Mouse (Mus musculus): Measurements from ENCODE around the gene Tulp1.
A peak's percentile ranks its signal among the peaks of the same experiment; 100 is the strongest.
"Not testable (repeated sequence)": the region's sequence is repeated elsewhere in the genome, so short reads cannot be mapped to it uniquely, and the experiment has no call there.

The Tulp1 gene

GRCm38 (mm10) chr17:28365122-28365521 is at the start of gene Tulp1:
TSS of gene Tulp1 (minus strand) at chr17:28365222.
- Histone ChIP-seq H3K36me3 (ENCODE audit: control insufficient read depth, insufficient read depth, low read length, poor library complexity, severe bottlenecking) (no peaks in the 10 kb centered on the region), H3K27me3 (ENCODE audit: control insufficient read depth, insufficient read depth, low read length, poor library complexity, severe bottlenecking) (no peaks in the 10 kb centered on the region; the same call in 1 of the 2 replicates)
- DNase-seq (ENCODE audit: low read depth, low spot score), result no peak

GRCm38 (mm10) chr17:28411381-28411960 is 46.4 kb upstream of the Tulp1 start:
- no peaks in the 10 kb centered on the region for H3K27me3 ChIP-seq (ENCODE audit: control insufficient read depth, insufficient read depth, low read length, poor library complexity, severe bottlenecking)
- no peak for DNase-seq (ENCODE audit: low read depth, low spot score)
- peaks cover 4% of the 10 kb centered on the region; the same call in 1 of the 2 replicates for H3K36me3 ChIP-seq (ENCODE audit: control insufficient read depth, insufficient read depth, low read length, poor library complexity, severe bottlenecking)

DNA sequence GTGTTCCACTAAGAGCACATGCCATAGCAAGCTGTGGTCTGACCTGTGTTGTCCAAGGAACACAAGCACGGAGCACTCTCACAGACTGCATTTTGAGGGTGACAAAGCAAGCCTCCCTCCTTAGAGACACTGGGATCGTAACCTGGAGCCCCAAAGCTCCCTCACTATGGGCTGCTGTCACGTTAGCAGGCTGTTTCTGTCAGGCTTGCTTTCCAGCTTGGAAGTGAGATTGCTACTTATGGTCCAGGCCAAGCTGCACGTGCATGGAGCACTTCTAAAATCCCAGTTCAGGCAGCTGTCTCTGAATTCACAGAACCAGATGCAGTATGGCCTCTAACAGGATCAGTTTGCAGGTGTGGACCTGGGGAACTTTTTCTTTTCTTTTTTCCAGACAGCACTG is 45.7 kb upstream of the Tulp1 start:
- DNase-seq (ENCODE audit: low read depth, low spot score), result no peak
- H3K27me3 ChIP-seq (ENCODE audit: control insufficient read depth, insufficient read depth, low read length, poor library complexity, severe bottlenecking), result no peaks in the 10 kb centered on the region
- peaks cover 4% of the 10 kb centered on the region; the same call in 1 of the 2 replicates for H3K36me3 ChIP-seq (ENCODE audit: control insufficient read depth, insufficient read depth, low read length, poor library complexity, severe bottlenecking)

GRCm38 (mm10) chr17:28408251-28408918 is 43.4 kb upstream of the Tulp1 start:
- no peak for DNase-seq (ENCODE audit: low read depth, low spot score)
- peaks cover 4% of the 10 kb centered on the region; the same call in 1 of the 2 replicates for H3K36me3 ChIP-seq (ENCODE audit: control insufficient read depth, insufficient read depth, low read length, poor library complexity, severe bottlenecking)
- H3K27me3 ChIP-seq (ENCODE audit: control insufficient read depth, insufficient read depth, low read length, poor library complexity, severe bottlenecking), result no peaks in the 10 kb centered on the region

GRCm38 (mm10) chr17:28407418-28408250 is 42.6 kb upstream of the Tulp1 start:
- Histone ChIP-seq H3K36me3 (ENCODE audit: control insufficient read depth, insufficient read depth, low read length, poor library complexity, severe bottlenecking) (peaks cover 4% of the 10 kb centered on the region; the same call in 1 of the 2 replicates), H3K27me3 (ENCODE audit: control insufficient read depth, insufficient read depth, low read length, poor library complexity, severe bottlenecking) (no peaks in the 10 kb centered on the region)
- DNase-seq (ENCODE audit: low read depth, low spot score), result peak; percentile 93

DNA sequence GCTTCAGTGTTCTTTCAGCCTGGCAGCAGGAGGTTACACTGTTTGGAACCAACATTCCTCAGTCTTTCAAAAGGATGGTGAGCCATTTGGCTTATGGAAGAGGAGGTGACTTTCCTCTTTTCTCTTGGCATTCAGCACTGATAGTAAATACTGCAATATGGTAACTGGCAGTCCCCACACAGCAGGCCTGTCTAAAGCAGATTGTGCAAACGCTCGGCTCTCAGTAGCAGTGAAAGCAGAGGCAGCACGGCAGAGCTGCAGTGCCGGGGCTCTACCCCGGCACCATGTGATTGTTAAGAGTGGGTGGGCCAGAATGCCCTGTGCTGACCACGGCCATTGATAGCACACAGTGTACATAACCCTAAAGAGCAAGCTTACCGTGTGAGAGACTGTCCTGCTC is 41.4 kb upstream of the Tulp1 start:
- no peak for DNase-seq (ENCODE audit: low read depth, low spot score)
- Histone ChIP-seq H3K27me3 (ENCODE audit: control insufficient read depth, insufficient read depth, low read length, poor library complexity, severe bottlenecking) (no peaks in the 10 kb centered on the region), H3K36me3 (ENCODE audit: control insufficient read depth, insufficient read depth, low read length, poor library complexity, severe bottlenecking) (peaks cover 4% of the 10 kb centered on the region; the same call in 1 of the 2 replicates)

GRCm38 (mm10) chr17:28404745-28405144 is 39.7 kb upstream of the Tulp1 start:
- DNase-seq (ENCODE audit: low read depth, low spot score); H3K36me3 ChIP-seq (ENCODE audit: control insufficient read depth, insufficient read depth, low read length, poor library complexity, severe bottlenecking); H3K27me3 ChIP-seq (ENCODE audit: control insufficient read depth, insufficient read depth, low read length, poor library complexity, severe bottlenecking): not testable (repeated sequence)

DNA sequence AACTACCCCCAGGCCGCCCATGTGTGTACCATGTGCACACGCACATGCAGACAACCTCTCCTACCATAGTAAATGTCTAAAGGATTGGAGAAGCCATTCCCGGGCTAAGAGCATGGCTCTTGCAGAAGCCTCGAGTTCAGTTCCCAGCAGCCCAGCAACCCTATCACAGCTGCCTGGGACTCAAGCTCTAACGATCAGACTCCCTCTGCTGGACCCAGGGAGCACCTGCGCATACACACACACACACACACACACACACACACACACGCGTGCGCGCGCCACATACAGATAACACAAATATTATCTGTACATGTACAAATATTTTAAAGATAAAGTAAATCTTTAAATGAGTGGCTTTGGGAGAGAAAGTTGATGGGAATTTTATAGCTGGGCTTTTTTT is 39.3 kb upstream of the Tulp1 start:
- DNase-seq (ENCODE audit: low read depth, low spot score), result no peak
- Histone ChIP-seq H3K27me3 (ENCODE audit: control insufficient read depth, insufficient read depth, low read length, poor library complexity, severe bottlenecking) (no peaks in the 10 kb centered on the region), H3K36me3 (ENCODE audit: control insufficient read depth, insufficient read depth, low read length, poor library complexity, severe bottlenecking) (peaks cover 2% of the 10 kb centered on the region)

DNA sequence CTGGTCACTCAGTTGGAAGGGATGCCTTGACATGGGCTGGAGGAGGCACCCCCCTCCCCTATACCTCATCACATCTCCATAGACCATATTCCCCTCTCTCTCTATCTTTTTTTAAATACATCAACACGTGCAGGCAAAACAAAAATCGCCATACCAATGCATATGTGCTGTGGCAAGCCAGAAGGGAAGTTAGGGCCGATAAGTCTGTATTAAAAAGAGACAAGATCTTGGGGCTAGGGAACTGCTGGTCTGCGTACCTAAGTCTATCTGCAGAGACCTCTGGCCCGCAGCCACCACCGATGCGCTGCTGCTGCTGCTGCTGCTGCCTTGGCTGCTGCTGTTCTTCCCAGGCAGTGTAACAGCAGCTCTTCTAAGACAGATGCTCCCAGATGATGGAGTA is 30.0 kb upstream of the Tulp1 start:
- Histone ChIP-seq H3K27me3 (ENCODE audit: control insufficient read depth, insufficient read depth, low read length, poor library complexity, severe bottlenecking) (no peaks in the 10 kb centered on the region), H3K36me3 (ENCODE audit: control insufficient read depth, insufficient read depth, low read length, poor library complexity, severe bottlenecking) (no peaks in the 10 kb centered on the region)
- DNase-seq (ENCODE audit: low read depth, low spot score), result no peak

DNA sequence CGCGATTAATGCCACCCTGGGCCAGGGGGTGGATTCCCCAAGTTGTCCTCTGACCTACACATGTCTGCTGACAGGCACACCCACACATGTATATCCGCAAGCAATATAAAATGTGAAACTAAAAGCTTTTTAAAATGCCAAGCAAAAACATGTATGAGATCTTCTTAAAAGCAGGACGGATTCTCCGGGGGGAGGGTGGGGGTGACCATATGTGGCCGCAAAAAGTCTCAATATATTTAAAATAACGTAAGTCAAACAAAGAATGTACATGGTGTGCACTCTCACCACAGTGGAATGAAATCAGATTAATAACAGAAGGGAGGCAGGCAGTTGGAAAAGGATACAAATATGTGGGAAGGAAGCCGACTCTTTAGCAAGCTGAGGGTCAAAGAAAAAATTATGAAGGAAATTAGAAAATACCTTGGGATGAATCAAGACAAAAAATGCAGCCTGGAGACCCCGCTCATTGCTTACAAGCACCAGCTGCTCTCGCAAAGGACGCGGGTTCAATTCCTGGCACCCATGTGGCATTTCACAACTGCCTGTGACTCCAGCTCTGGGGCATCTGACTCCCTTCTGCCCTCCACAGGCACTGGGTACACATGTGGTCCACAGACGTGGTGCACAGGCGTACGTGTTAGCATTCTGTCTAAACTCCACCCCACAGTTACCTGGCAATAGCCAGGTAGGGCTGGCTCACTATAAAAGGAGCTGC is 29.2 kb upstream of the Tulp1 start:
- Histone ChIP-seq H3K27me3 (ENCODE audit: control insufficient read depth, insufficient read depth, low read length, poor library complexity, severe bottlenecking) (no peaks in the 10 kb centered on the region), H3K36me3 (ENCODE audit: control insufficient read depth, insufficient read depth, low read length, poor library complexity, severe bottlenecking) (no peaks in the 10 kb centered on the region)
- no peak for DNase-seq (ENCODE audit: low read depth, low spot score)

DNA sequence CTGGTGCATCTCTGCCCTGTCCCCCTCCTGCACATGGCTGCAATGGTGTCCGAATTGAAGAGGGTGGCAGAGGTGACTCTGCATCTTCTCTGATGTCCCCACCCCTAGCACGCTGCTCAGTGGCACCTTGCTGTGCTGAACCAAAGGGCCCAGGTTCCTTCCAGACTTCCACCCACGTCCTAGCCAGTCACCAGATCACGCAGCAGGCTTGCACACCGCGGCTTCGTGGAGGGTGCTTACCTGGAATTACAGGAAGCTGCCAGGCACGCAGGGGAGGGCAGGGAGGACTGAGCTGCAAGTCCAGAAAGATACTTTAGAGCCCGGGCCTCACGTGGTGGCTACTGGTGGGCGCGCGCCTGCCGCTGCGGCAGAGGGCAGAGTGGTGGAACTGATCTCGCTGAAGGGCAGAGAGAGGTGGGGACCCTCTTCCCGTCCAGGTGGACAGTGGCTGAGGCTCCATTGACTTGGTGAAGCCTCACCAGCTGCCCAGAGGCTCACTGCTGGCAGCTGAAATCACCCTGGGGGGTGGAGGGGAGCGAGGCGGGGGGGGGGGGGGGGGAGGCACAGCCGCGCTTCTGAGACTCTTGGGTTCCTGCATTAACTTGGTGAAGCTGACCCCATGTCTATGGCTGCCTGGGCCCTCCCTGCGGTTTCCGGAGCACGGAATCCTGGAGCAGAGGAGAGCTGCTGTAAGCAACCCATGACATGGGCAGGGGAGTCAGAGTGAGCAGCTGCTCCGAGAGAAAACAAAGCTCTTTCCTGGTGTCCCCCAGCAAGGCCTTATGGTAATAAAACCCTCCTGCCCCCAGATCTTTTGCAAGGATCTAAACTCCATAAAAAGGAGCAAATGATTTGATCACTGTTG is 26.8 kb upstream of the Tulp1 start:
- no peak for DNase-seq (ENCODE audit: low read depth, low spot score)
- H3K36me3 ChIP-seq (ENCODE audit: control insufficient read depth, insufficient read depth, low read length, poor library complexity, severe bottlenecking), result no peaks in the 10 kb centered on the region
- no peaks in the 10 kb centered on the region for H3K27me3 ChIP-seq (ENCODE audit: control insufficient read depth, insufficient read depth, low read length, poor library complexity, severe bottlenecking)

DNA sequence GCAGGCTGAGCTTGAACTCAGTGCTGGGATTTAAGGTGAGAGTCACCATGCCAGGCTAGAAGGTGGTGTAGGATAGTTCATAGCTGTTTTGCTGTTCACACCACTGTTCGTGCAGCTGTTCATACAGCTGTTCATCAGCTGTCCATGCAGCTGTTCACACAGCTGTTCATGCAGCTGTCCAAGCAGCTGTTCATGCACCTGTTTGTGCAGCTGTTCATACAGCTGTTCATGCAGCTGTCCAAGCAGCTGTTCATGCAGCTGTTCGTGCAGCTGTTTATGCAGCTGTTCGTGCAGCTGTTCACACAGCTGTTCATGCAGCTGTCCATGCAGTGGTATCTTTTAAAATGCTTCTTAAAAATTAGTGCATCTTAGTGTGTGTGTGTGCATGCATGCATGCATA is 23.5 kb upstream of the Tulp1 start:
- no peaks in the 10 kb centered on the region for H3K36me3 ChIP-seq (ENCODE audit: control insufficient read depth, insufficient read depth, low read length, poor library complexity, severe bottlenecking)
- H3K27me3 ChIP-seq (ENCODE audit: control insufficient read depth, insufficient read depth, low read length, poor library complexity, severe bottlenecking), result no peaks in the 10 kb centered on the region
- DNase-seq (ENCODE audit: low read depth, low spot score), result no peak

GRCm38 (mm10) chr17:28386150-28386905 is 21.3 kb upstream of the Tulp1 start:
- H3K27me3 ChIP-seq (ENCODE audit: control insufficient read depth, insufficient read depth, low read length, poor library complexity, severe bottlenecking), result no peaks in the 10 kb centered on the region
- no peaks in the 10 kb centered on the region for H3K36me3 ChIP-seq (ENCODE audit: control insufficient read depth, insufficient read depth, low read length, poor library complexity, severe bottlenecking)
- peak; percentile 85 for DNase-seq (ENCODE audit: low read depth, low spot score)
